Mouse (Mus musculus) intestine, postnatal 0 days (tissue): ENCODE data around the gene Aoc3. TPM values are rescaled to one million over a fixed set of nuclear protein-coding genes. Genes with fewer than 3 reads are reported as not detected.

Experiments
- ATAC-seq: fragments of 200-750 bp; cut with Nextera tagmentation; 2 replicates; pipeline ENCODE4 v1.8.0; 2017; ENCODE audit warnings: mild to moderate bottlenecking, moderate TSS enrichment, moderate library complexity
- H3K27ac ChIP-seq: fragments of 300-500 bp; sonication (generic); 2 replicates; pipeline ENCODE4 v1.5.1; 2014; ENCODE audit warnings: mild to moderate bottlenecking, low read depth, low read length, moderate library complexity
- H3K27me3 ChIP-seq: fragments of 300-500 bp; sonication (generic); replicated peaks from 2 replicates; pipeline ENCODE4 v1.6.1; 2014; ENCODE audit warnings: low read length, mixed read lengths; ENCODE audit not compliant: control insufficient read depth, insufficient read depth
- H3K36me3 ChIP-seq: fragments of 300-500 bp; sonication (generic); 2 replicates; pipeline ENCODE4 v1.6.1; 2014; ENCODE audit warnings: mild to moderate bottlenecking, moderate library complexity; ENCODE audit not compliant: control insufficient read depth, insufficient read depth
- H3K4me1 ChIP-seq: fragments of 300-500 bp; sonication (generic); replicated peaks from 2 replicates; pipeline ENCODE4 v1.6.1; 2014; ENCODE audit warnings: antibody characterized with exemption, low read length, mixed read lengths; ENCODE audit not compliant: control insufficient read depth, insufficient read depth
- H3K4me2 ChIP-seq: fragments of 300-500 bp; sonication (generic); replicated peaks from 2 replicates; pipeline ENCODE4 v1.6.1; 2014; ENCODE audit warnings: low read depth, mild to moderate bottlenecking, moderate library complexity
- H3K4me3 ChIP-seq: fragments of 300-500 bp; sonication (generic); 2 replicates; pipeline ENCODE4 v1.5.1; 2014; ENCODE audit warnings: low read depth, low read length
- H3K9ac ChIP-seq: fragments of 300-500 bp; sonication (generic); 2 replicates; pipeline ENCODE4 v1.6.1; 2014; ENCODE audit warnings: mild to moderate bottlenecking, low read depth, low read length
- H3K9me3 ChIP-seq: fragments of 300-500 bp; sonication (generic); 2 replicates; pipeline ENCODE4 v1.6.1; 2016; ENCODE audit warnings: mixed run types; ENCODE audit not compliant: control insufficient read depth
- CTCF ChIP-seq: sonication (generic); IDR thresholded peaks from 2 replicates; pipeline ENCODE4 v1.5.1; 2016; ENCODE audit warnings: low read depth, mild to moderate bottlenecking, control low read depth, antibody characterized with exemption, moderate library complexity
- WGBS: fragments of 180-500 bp; shearing (Covaris S2); extraction: QIAGEN DNeasy Blood & Tissue Kit; methylation state at CpG from one replicate; pipeline ENCODE4 v1.1.7; 2014; 5-methylcytosine and 5-hydroxymethylcytosine counted together
- polyA plus RNA-seq: library from polyadenylated mRNA; unstranded; fragments of >200 nt; fragmentation: Nextera tagmentation; extraction: Ambion mirVana; gene quantifications from 2 replicates; pipeline ENCODE4 v1.2.1, GENCODE M21; 2015

Gene Aoc3
- polyA plus RNA-seq, 1 experiment from 2014 or later: 3.7 TPM

GRCm38 (mm10) chr11:101355916-101356315 lies 25.5 kb downstream of the Aoc3 start:
- no peak for TF ChIP-seq CTCF
- no peaks in the 10 kb centered on the region for H3K36me3 ChIP-seq
- H3K4me2 ChIP-seq: no peak overlapping the region
- ATAC-seq: peak; percentile 35; the same call in 1 of the 2 replicates
- H3K27me3 ChIP-seq: no peaks in the 10 kb centered on the region
- no peak overlapping the region for H3K4me3 ChIP-seq
- no peak overlapping the region for H3K9ac ChIP-seq
- no peaks in the 10 kb centered on the region for H3K9me3 ChIP-seq
- H3K27ac ChIP-seq: peak overlapping the region; percentile 60
- 65% methylated on average over 2 of the region's 2 CpGs for WGBS
- H3K4me1 ChIP-seq: 0 out of 2 replicates have a peak, but pooled peaks cover 3% of the 10 kb centered on the region

GRCm38 (mm10) chr11:101357505-101358182 lies 27.2 kb downstream of the Aoc3 start:
- no peak overlapping the region for H3K4me3 ChIP-seq
- ATAC-seq: no peak
- WGBS: 47% methylated on average over 3 of the region's 3 CpGs

GRCm38 (mm10) chr11:101359776-101360175 lies 29.4 kb downstream of the Aoc3 start:
- Histone ChIP-seq H3K27ac (peak overlapping the region; percentile 88), H3K4me3 (no peak overlapping the region), H3K9me3 (no peaks in the 10 kb centered on the region), H3K4me1 (peaks cover 6% of the 10 kb centered on the region; the same call in 1 of the 2 replicates), H3K36me3 (no peaks in the 10 kb centered on the region), H3K9ac (no peak overlapping the region), H3K4me2 (no peak overlapping the region), H3K27me3 (no peaks in the 10 kb centered on the region)
- no peak for TF ChIP-seq CTCF
- ATAC-seq: no peak
- 65% methylated on average over 9 of the region's 9 CpGs for WGBS

More at GRCm38 (mm10) chr11:101357505-101358182, 27.2 kb downstream of the Aoc3 start:
- H3K4me1 ChIP-seq: no peaks in the 10 kb centered on the region
- H3K36me3 ChIP-seq: no peaks in the 10 kb centered on the region
- H3K27me3 ChIP-seq: no peaks in the 10 kb centered on the region
- no peak overlapping the region for H3K27ac ChIP-seq
- H3K9ac ChIP-seq: no peak overlapping the region
- no peaks in the 10 kb centered on the region for H3K9me3 ChIP-seq
- no peak overlapping the region for H3K4me2 ChIP-seq
- no peak for TF ChIP-seq CTCF

GRCm38 (mm10) chr11:101360651-101361113 lies 30.3 kb downstream of the Aoc3 start:
- no peak for ATAC-seq
- Histone ChIP-seq H3K4me2 (no peak overlapping the region), H3K9me3 (no peaks in the 10 kb centered on the region), H3K4me3 (no peak overlapping the region), H3K27ac (peak overlapping the region; percentile 88), H3K36me3 (no peaks in the 10 kb centered on the region), H3K4me1 (peaks cover 6% of the 10 kb centered on the region; the same call in 1 of the 2 replicates), H3K9ac (no peak overlapping the region), H3K27me3 (no peaks in the 10 kb centered on the region)
- no peak for TF ChIP-seq CTCF
- WGBS: 31% methylated on average over 3 of the region's 3 CpGs

- no peak for TF ChIP-seq CTCF
- H3K27me3 ChIP-seq: no peaks in the 10 kb centered on the region
- no peaks in the 10 kb centered on the region for H3K9me3 ChIP-seq
- H3K4me3 ChIP-seq: no peak overlapping the region
- H3K4me1 ChIP-seq: peaks cover 10% of the 10 kb centered on the region; the same call in 1 of the 2 replicates
- no peak overlapping the region for H3K4me2 ChIP-seq
- peak overlapping the region; percentile 22; the same call in 1 of the 2 replicates for H3K9ac ChIP-seq
- WGBS: 32% methylated on average over 5 of the region's 5 CpGs
- H3K36me3 ChIP-seq: no peaks in the 10 kb centered on the region
- peak overlapping the region; percentile 88 for H3K27ac ChIP-seq
- ATAC-seq: peak; percentile 82
Observed at GRCm38 (mm10) chr11:101364531-101364931, 34.1 kb downstream of the Aoc3 start.

- Histone ChIP-seq H3K4me2 (peak within 1 kb of the TSS; percentile 49), H3K36me3 (no peaks in the 10 kb centered on the region), H3K9me3 (no peaks in the 10 kb centered on the region), H3K9ac (no peak within 1 kb of the TSS), H3K27me3 (no peaks in the 10 kb centered on the region), H3K27ac (peak within 1 kb of the TSS; percentile 62), H3K4me3 (peak within 1 kb of the TSS; percentile 34), H3K4me1 (peaks cover 10% of the 10 kb centered on the region; the same call in 1 of the 2 replicates)
- no peak for TF ChIP-seq CTCF
- 60% methylated on average over 8 of the region's 8 CpGs for WGBS
- peak; percentile 52 for ATAC-seq
Observed at GRCm38 (mm10) chr11:101367326-101367935, 37.0 kb downstream of the Aoc3 start, which contains the start of gene G6pc. TSS of gene G6pc (plus strand) at chr11:101367561.
